Mouse (Mus musculus) spleen, adult 2 months (tissue): ENCODE data around the gene Apobec2.

ENCODE experiments used
- CTCF ChIP-seq: fragments of 200-500 bp; IDR thresholded peaks from 2 replicates; pipeline ENCODE4 v1.5.1; 2011; ENCODE audit warnings: mild to moderate bottlenecking, inconsistent platforms; ENCODE audit not compliant: insufficient read depth, insufficient read length, insufficient replicate concordance; ENCODE audit errors: extremely low read depth
- POLR2A ChIP-seq: fragments of 200-500 bp; IDR thresholded peaks from 2 replicates; pipeline ENCODE4 v1.6.1; 2011; ENCODE audit warnings: low read depth, low read length, inconsistent platforms

- TF ChIP-seq CTCF: no peak
- TF ChIP-seq POLR2A: no peak
Measured at GRCm38 (mm10) chr17:48418781-48419180, 13.9 kb downstream of the Apobec2 start.
